Mouse (Mus musculus) MEL (cell line): ENCODE results near the gene Cc2d2b. TPM values are rescaled to one million over a fixed set of nuclear protein-coding genes. Genes with fewer than 3 reads are reported as not detected.

ENCODE experiments used
- DNase-seq: peaks from one replicate; pipeline ENCODE4 v3.0.0; 2011; ENCODE audit warnings: low read depth, low spot score
- H3K27ac ChIP-seq: 2 replicates; pipeline ENCODE4 v1.5.1; 2012; ENCODE audit warnings: low read depth, mild to moderate bottlenecking, control low read depth, low read length, moderate library complexity; ENCODE audit not compliant: control insufficient read depth
- H3K27me3 ChIP-seq, 2 experiments: fragments of 150-350 bp in 1 of 2; sonication (generic) in 1 of 2; 2 replicates each; pipeline ENCODE4 v1.6.1; 2012; ENCODE audit warnings: low read length in 2 of 2, mild to moderate bottlenecking in 2 of 2, improper control_type of control experiment in 1 of 2, moderate library complexity in 1 of 2; ENCODE audit not compliant: insufficient read depth in 2 of 2, control insufficient read depth in 1 of 2
- H3K36me3 ChIP-seq, 2 experiments: 2 replicates each; pipeline ENCODE4 v1.6.1; 2012 to 2014; ENCODE audit warnings: low read length in 2 of 2, improper control_type of control experiment in 1 of 2, inconsistent platforms in 1 of 2, mild to moderate bottlenecking in 1 of 2; ENCODE audit not compliant: insufficient read depth in 2 of 2, control insufficient read depth in 1 of 2
- H3K4me1 ChIP-seq, 2 experiments: fragments of 150-350 bp in 1 of 2; sonication (generic) in 1 of 2; 2 replicates each; pipeline ENCODE4 v1.6.1; 2012; ENCODE audit warnings: low read length in 2 of 2, improper control_type of control experiment in 1 of 2, mild to moderate bottlenecking in 1 of 2; ENCODE audit not compliant: insufficient read depth in 2 of 2, control insufficient read depth in 1 of 2
- H3K4me3 ChIP-seq, 2 experiments: fragments of 150-350 bp in 1 of 2; sonication (generic) in 1 of 2; 2 replicates each; pipeline ENCODE4 v1.5.1; 2012; ENCODE audit warnings: low read depth in 2 of 2, low read length in 2 of 2, mild to moderate bottlenecking in 2 of 2, moderate library complexity in 2 of 2, control low read depth in 1 of 2, improper control_type of control experiment in 1 of 2; ENCODE audit not compliant: control insufficient read depth in 1 of 2, insufficient read depth in 1 of 2
- H3K79me2 ChIP-seq: 2 replicates; pipeline ENCODE4 v1.6.1; 2012; ENCODE audit warnings: mild to moderate bottlenecking, low read length, moderate library complexity; ENCODE audit not compliant: control insufficient read depth, poor library complexity, insufficient read depth
- H3K9ac ChIP-seq: 2 replicates; pipeline ENCODE4 v1.6.1; 2012; ENCODE audit warnings: low read depth, mild to moderate bottlenecking, control low read depth, low read length, moderate library complexity; ENCODE audit not compliant: control insufficient read depth, poor library complexity, severe bottlenecking
- H3K9me3 ChIP-seq: fragments of 150-350 bp; sonication (generic); replicated peaks from 2 replicates; pipeline ENCODE4 v1.6.1; 2012; ENCODE audit warnings: mild to moderate bottlenecking, low read length, improper control_type of control experiment, moderate library complexity; ENCODE audit not compliant: insufficient read depth
- BHLHE40 ChIP-seq: IDR thresholded peaks from 2 replicates; pipeline ENCODE4 v1.6.1; 2012; ENCODE audit warnings: low read depth, mild to moderate bottlenecking, inconsistent platforms, low read length, improper control_type of control experiment, borderline replicate concordance
- CHD1 ChIP-seq: IDR thresholded peaks from 2 replicates; pipeline ENCODE4 v1.6.1; 2012; ENCODE audit warnings: low read depth, mild to moderate bottlenecking, inconsistent platforms, low read length, improper control_type of control experiment
- CHD2 ChIP-seq: IDR thresholded peaks from 2 replicates; pipeline ENCODE4 v1.6.1; 2011; ENCODE audit warnings: low read length, improper control_type of control experiment
- ELF1 ChIP-seq: IDR thresholded peaks from 2 replicates; pipeline ENCODE4 v1.6.1; 2014; ENCODE audit warnings: low read depth, mild to moderate bottlenecking, inconsistent platforms, low read length, improper control_type of control experiment, moderate library complexity
- ETS1 ChIP-seq: IDR thresholded peaks from 2 replicates; pipeline ENCODE4 v1.6.1; 2012; ENCODE audit warnings: low read depth, mild to moderate bottlenecking, inconsistent platforms, low read length, improper control_type of control experiment, moderate library complexity
- GABPA ChIP-seq: IDR thresholded peaks from 2 replicates; pipeline ENCODE4 v1.6.1; 2012; ENCODE audit warnings: low read depth, mild to moderate bottlenecking, inconsistent platforms, low read length, improper control_type of control experiment, moderate library complexity
- KAT2A ChIP-seq: conservative IDR thresholded peaks from 2 replicates; pipeline ENCODE4 v1.6.1; 2012; ENCODE audit warnings: low read depth, low read length, improper control_type of control experiment, inconsistent platforms
- MAZ ChIP-seq: IDR thresholded peaks from 2 replicates; pipeline ENCODE4 v1.6.1; 2012; ENCODE audit warnings: low read depth, mild to moderate bottlenecking, inconsistent platforms, low read length, improper control_type of control experiment
- MYB ChIP-seq: IDR thresholded peaks from 2 replicates; pipeline ENCODE4 v1.6.1; 2011; ENCODE audit warnings: mild to moderate bottlenecking, low read depth, low read length, improper control_type of control experiment
- MYC ChIP-seq: IDR thresholded peaks from 2 replicates; pipeline ENCODE4 v1.6.1; 2011; ENCODE audit warnings: low read depth, mild to moderate bottlenecking, low read length, improper control_type of control experiment, moderate library complexity
- NELFE ChIP-seq: IDR thresholded peaks from 2 replicates; pipeline ENCODE4 v1.6.1; 2011; ENCODE audit warnings: low read depth, low read length, improper control_type of control experiment
- POLR2A ChIP-seq, 2 experiments: IDR thresholded peaks; 2 replicates each; pipeline ENCODE4 v1.6.1; 2011 to 2012; ENCODE audit warnings: low read length in 2 of 2, mild to moderate bottlenecking in 2 of 2, control low read depth in 1 of 2, improper control_type of control experiment in 1 of 2, low read depth in 1 of 2, moderate library complexity in 1 of 2; ENCODE audit not compliant: control insufficient read depth in 1 of 2, insufficient read depth in 1 of 2, poor library complexity in 1 of 2
- POLR2AphosphoS2 ChIP-seq: IDR thresholded peaks from 2 replicates; pipeline ENCODE4 v1.6.1; 2011; ENCODE audit warnings: low read length, improper control_type of control experiment
- TBP ChIP-seq: IDR thresholded peaks from 2 replicates; pipeline ENCODE4 v1.8.0; 2011; ENCODE audit warnings: low read depth, low read length, improper control_type of control experiment
- UBTF ChIP-seq: IDR thresholded peaks from 2 replicates; pipeline ENCODE4 v1.6.1; 2012; ENCODE audit warnings: low read depth, mild to moderate bottlenecking, inconsistent platforms, low read length, improper control_type of control experiment, moderate library complexity, borderline replicate concordance; ENCODE audit not compliant: insufficient read depth
- USF1 ChIP-seq: IDR thresholded peaks from 2 replicates; pipeline ENCODE4 v1.6.1; 2014; ENCODE audit warnings: low read depth, mild to moderate bottlenecking, inconsistent platforms, low read length, improper control_type of control experiment, moderate library complexity
- USF2 ChIP-seq, 2 experiments: IDR thresholded peaks; 2 replicates each; pipeline ENCODE4 v1.6.1; 2011 to 2012; ENCODE audit warnings: improper control_type of control experiment in 2 of 2, low read length in 2 of 2, borderline replicate concordance in 1 of 2, inconsistent platforms in 1 of 2, low read depth in 1 of 2, mild to moderate bottlenecking in 1 of 2; ENCODE audit not compliant: insufficient read depth in 1 of 2
- ZKSCAN1 ChIP-seq: IDR thresholded peaks from 2 replicates; pipeline ENCODE4 v1.6.1; 2012; ENCODE audit warnings: low read depth, mild to moderate bottlenecking, inconsistent platforms, low read length, improper control_type of control experiment, moderate library complexity
- ZMIZ1 ChIP-seq: IDR thresholded peaks from 2 replicates; pipeline ENCODE4 v1.6.1; 2012; ENCODE audit warnings: low read depth, mild to moderate bottlenecking, inconsistent platforms, low read length, improper control_type of control experiment, moderate library complexity
- ZNF384 ChIP-seq: IDR thresholded peaks from 2 replicates; pipeline ENCODE4 v1.6.1; 2012; ENCODE audit warnings: low read depth, mild to moderate bottlenecking, inconsistent platforms, low read length, improper control_type of control experiment
- polyA plus RNA-seq, 2 experiments: library from polyadenylated mRNA; stranded (reverse) in 1 of 2; unstranded in 1 of 2; fragments of >175 nt in 1 of 2; fragments of >200 nt in 1 of 2; gene quantifications; 2 replicates each; pipeline versions ENCODE4 v1.2.1 to v1.2.4; 2012; ENCODE audit warnings: low replicate concordance in 2 of 2, low read depth in 1 of 2; ENCODE audit not compliant: insufficient read length in 2 of 2, insufficient read depth in 1 of 2, missing spikeins in 1 of 2
- total RNA-seq: library from RNA; depleted of rRNA; stranded (reverse); fragments of 300-350 nt; gene quantifications from 2 replicates; pipeline ENCODE4 v1.2.3, GENCODE M21; 2012

Gene Cc2d2b
- total and polyA plus RNA-seq, 3 experiments, result not detected

DNA sequence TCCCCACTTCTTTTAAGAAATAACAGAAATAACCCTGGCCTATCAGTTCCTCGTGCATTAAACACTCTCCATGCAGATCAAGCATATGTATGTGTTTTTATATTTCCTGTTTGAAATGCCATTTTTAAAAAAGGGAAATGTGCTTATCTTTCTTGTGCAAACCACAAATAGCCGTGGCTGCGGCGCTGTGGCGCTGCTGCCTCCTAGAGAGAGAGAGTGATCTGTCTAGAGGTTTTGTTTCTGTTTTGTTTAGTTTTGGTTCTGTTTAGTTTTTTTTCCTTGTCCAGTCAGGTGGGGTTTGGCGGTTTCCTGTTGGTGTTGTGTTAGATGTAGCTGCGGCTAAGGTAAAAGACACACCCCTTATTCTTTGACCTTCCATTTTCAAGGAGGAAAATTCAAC, 70.2 kb downstream of the Cc2d2b start (continued):
- TF ChIP-seq ZMIZ1, result no peak
- peak; percentile 93 for TF ChIP-seq BHLHE40

DNA sequence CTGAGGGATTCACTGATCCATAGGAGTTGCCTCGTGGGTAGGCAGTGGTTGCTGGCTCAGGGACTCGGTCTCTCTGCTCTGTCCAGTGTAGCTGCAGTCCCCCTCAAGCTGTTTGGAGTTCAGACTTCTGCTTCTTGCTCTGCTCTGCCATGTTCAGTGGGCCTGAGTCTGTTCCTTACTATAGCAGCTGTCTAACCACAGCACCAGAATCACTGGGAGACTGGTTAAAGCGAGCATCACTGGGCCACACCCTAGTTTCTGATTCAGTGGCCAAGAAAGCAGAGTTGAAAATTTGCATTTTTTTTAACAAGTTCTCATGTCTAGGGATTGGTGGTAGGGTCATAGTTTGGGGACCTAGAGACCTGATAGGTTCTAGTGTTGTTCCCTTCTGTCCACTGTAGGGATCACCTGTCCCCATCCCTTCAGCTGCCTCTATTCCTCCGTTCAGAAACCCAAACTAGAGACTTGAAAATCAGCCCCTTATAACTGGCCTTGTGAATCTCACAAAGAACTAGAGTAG, 72.8 kb downstream of the Cc2d2b start:
- Histone ChIP-seq H3K9ac (no peak overlapping the region), H3K4me3 (no peak overlapping the region), H3K27me3 (no peaks in the 10 kb centered on the region), H3K4me1 (peaks cover 6 to 29% of the 10 kb centered on the region in 2 experiments), H3K36me3 (peaks cover 0 to 15% of the 10 kb centered on the region in 2 experiments; a peak in 2 of 4 replicates), H3K9me3 (no peaks in the 10 kb centered on the region), H3K79me2 (no peaks in the 10 kb centered on the region), H3K27ac (no peak overlapping the region)
- no peak for DNase-seq
- TF ChIP-seq CHD1, result no peak
- TF ChIP-seq KAT2A, result no peak
- no peak for TF ChIP-seq GABPA
- TF ChIP-seq MYC, result no peak
- TF ChIP-seq ZNF384, result no peak
- TF ChIP-seq TBP, result no peak
- no peak for TF ChIP-seq USF2 (IDR thresholded peaks at IDR 0.05; ENCODE audit: borderline replicate concordance in 1 of 2, insufficient read depth in 1 of 2, low read depth in 1 of 2, low read length in 2 of 2)
- no peak for TF ChIP-seq UBTF

DNA sequence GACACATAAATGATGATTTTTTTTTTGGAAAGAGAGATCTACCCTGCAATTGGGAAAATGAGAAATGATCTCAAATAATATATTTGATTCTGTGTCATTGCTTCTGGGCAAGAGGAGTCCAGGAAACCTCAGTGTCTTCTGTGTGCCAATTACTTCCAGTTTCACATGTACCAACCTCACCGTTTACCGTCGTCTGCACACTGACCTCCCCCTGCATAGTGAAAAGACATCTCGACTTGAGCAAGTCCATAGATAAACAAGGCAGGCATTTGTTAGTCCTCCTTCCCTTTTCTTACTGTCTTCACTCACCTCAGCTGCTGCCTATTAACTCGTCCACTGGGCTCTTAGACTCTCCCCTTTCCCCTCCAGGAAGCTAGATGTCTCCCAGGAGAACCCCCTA, 77.1 kb downstream of the Cc2d2b start:
- no peak overlapping the region for H3K9ac ChIP-seq
- H3K4me1 ChIP-seq, result peaks cover 9 to 18% of the 10 kb centered on the region in 2 experiments
- peak; percentile 11 for DNase-seq
- H3K27ac ChIP-seq, result no peak overlapping the region
- no peaks in the 10 kb centered on the region for H3K9me3 ChIP-seq
- H3K79me2 ChIP-seq, result no peaks in the 10 kb centered on the region; the same call in 1 of the 2 replicates
- TF ChIP-seq TBP (no peak), ETS1 (no peak), NELFE (no peak), POLR2AphosphoS2 (no peak), GABPA (no peak), KAT2A (no peak), ZKSCAN1 (no peak), ELF1 (no peak), USF1 (no peak), UBTF (no peak), MAZ (no peak), ZMIZ1 (no peak), POLR2A (IDR thresholded peaks at IDR 0.05; ENCODE audit: control insufficient read depth in 1 of 2, insufficient read depth in 1 of 2, low read depth in 1 of 2, low read length in 2 of 2, poor library complexity in 1 of 2) (no peak), CHD2 (no peak), MYB (no peak)
- peaks cover 0 to 13% of the 10 kb centered on the region in 2 experiments; a peak in 2 of 4 replicates for H3K36me3 ChIP-seq
- H3K27me3 ChIP-seq, result 0 out of 4 replicates have a peak, but pooled peaks cover 0 to 2% of the 10 kb centered on the region in 2 experiments
- H3K4me3 ChIP-seq, result no peak overlapping the region
